Mouse (Mus musculus): ENCODE data around the gene Bicra. TPM values are rescaled to one million over a fixed set of nuclear protein-coding genes. Genes with fewer than 3 reads are reported as not detected.

Gene Bicra
- polyA plus RNA-seq (2014; fragmentation: Illumina TruSeq; extraction: RNeasy Lipid Tissue Mini Kit (QIAGEN cat#74804); ENCODE audit: low read depth, low replicate concordance): 0.76 TPM

GRCm38 (mm10) chr7:16047338-16048146 lies at the start of gene Bicra:
TSS of gene Bicra (minus strand) at chr7:16047921.

DNA sequence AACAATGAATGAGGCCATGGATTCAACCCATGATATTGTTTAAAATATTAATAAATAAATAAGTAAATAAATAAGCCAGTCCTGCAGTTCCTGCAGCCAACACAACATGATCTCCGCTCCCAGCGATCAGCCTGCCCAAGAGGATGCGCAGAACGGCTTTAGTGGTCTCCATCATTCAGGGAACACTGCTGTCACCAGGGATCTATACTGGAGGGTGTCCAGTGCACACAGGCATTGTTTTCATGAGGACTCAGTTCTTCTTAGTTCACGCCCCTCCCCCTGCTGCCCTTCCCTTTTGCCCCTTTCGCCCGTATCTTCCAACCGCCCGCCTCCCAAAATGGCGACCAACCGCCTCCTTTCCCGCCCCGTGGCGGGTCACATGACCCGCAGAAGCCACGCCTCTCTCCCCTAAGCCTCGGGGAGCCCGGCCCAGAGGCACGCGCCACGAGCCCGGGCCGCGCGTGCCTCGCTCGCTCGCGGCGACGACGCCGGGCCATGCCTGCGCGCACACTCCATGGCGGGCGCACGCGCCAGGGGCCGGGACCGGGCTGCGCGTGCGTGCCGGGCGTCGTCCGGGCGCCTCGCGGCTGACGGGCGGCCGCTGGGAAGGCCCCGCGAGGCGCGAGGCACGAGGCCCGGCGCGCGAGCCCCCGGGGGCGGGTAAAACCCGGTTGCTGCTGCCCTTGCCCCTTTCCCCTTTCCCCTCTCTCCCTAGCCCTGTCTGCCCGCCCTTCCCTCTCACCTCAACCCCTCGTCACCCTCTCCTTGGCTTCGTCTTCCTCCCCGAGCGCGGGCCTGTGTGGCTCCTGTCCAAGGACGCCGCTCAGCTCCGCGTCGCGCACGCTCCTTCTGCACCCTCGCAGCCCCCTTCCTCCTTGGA lies 13.7 kb upstream of the Bicra start, which contains the start of gene Zfp541:
Zfp541 (plus strand) TSS at position 596 of the 880 bp plus-strand sequence.

GRCm38 (mm10) chr7:15967312-15967711 lies 80.4 kb downstream of the Bicra start, which contains the start of gene Ehd2:
TSS of gene Ehd2 (minus strand) at chr7:15967567.

GRCm38 (mm10) chr7:15945721-15946536 lies 101.8 kb downstream of the Bicra start, which contains the start of gene Nop53:
TSS of gene Nop53 (minus strand) at chr7:15946074.

GRCm38 (mm10) chr7:15922220-15922773 lies 125.4 kb downstream of the Bicra start, which contains the start of gene Selenow:
TSS of gene Selenow (minus strand) at chr7:15922402.

Other genes starting within 250 kb of the Bicra start
- not detected for gene Obox6, start 208.2 kb downstream of the Bicra start, polyA plus RNA-seq (2014; fragmentation: Illumina TruSeq; extraction: RNeasy Lipid Tissue Mini Kit (QIAGEN cat#74804); ENCODE audit: low read depth, low replicate concordance)
- gene Crx, start 168.0 kb downstream of the Bicra start, polyA plus RNA-seq (2014; fragmentation: Illumina TruSeq; extraction: RNeasy Lipid Tissue Mini Kit (QIAGEN cat#74804); ENCODE audit: low read depth, low replicate concordance): not detected
- not detected for gene Crxos, start 165.3 kb downstream of the Bicra start, polyA plus RNA-seq (2014; fragmentation: Illumina TruSeq; extraction: RNeasy Lipid Tissue Mini Kit (QIAGEN cat#74804); ENCODE audit: low read depth, low replicate concordance)
- gene Selenow, start 125.5 kb downstream of the Bicra start, polyA plus RNA-seq (2014; fragmentation: Illumina TruSeq; extraction: RNeasy Lipid Tissue Mini Kit (QIAGEN cat#74804); ENCODE audit: low read depth, low replicate concordance): 3.3 TPM
- 11.6 TPM for gene Nop53, start 101.8 kb downstream of the Bicra start, polyA plus RNA-seq (2014; fragmentation: Illumina TruSeq; extraction: RNeasy Lipid Tissue Mini Kit (QIAGEN cat#74804); ENCODE audit: low read depth, low replicate concordance)
- 14.9 TPM for gene Ehd2, start 80.4 kb downstream of the Bicra start, polyA plus RNA-seq (2014; fragmentation: Illumina TruSeq; extraction: RNeasy Lipid Tissue Mini Kit (QIAGEN cat#74804); ENCODE audit: low read depth, low replicate concordance)
- not detected for gene Zfp541, start 13.9 kb upstream of the Bicra start, polyA plus RNA-seq (2014; fragmentation: Illumina TruSeq; extraction: RNeasy Lipid Tissue Mini Kit (QIAGEN cat#74804); ENCODE audit: low read depth, low replicate concordance)
- 16.1 TPM for gene Napa, start 50.5 kb upstream of the Bicra start, polyA plus RNA-seq (2014; fragmentation: Illumina TruSeq; extraction: RNeasy Lipid Tissue Mini Kit (QIAGEN cat#74804); ENCODE audit: low read depth, low replicate concordance)
- gene Kptn, start 72.0 kb upstream of the Bicra start, polyA plus RNA-seq (2014; fragmentation: Illumina TruSeq; extraction: RNeasy Lipid Tissue Mini Kit (QIAGEN cat#74804); ENCODE audit: low read depth, low replicate concordance): 9.7 TPM
- gene Slc8a2, start 81.9 kb upstream of the Bicra start, polyA plus RNA-seq (2014; fragmentation: Illumina TruSeq; extraction: RNeasy Lipid Tissue Mini Kit (QIAGEN cat#74804); ENCODE audit: low read depth, low replicate concordance): 0.13 TPM
- 0.85 TPM for gene Meis3, start 127.2 kb upstream of the Bicra start, polyA plus RNA-seq (2014; fragmentation: Illumina TruSeq; extraction: RNeasy Lipid Tissue Mini Kit (QIAGEN cat#74804); ENCODE audit: low read depth, low replicate concordance)
- gene Dhx34, start 174.1 kb upstream of the Bicra start, polyA plus RNA-seq (2014; fragmentation: Illumina TruSeq; extraction: RNeasy Lipid Tissue Mini Kit (QIAGEN cat#74804); ENCODE audit: low read depth, low replicate concordance): 0.35 TPM
- gene C5ar2, start 196.2 kb upstream of the Bicra start, polyA plus RNA-seq (2014; fragmentation: Illumina TruSeq; extraction: RNeasy Lipid Tissue Mini Kit (QIAGEN cat#74804); ENCODE audit: low read depth, low replicate concordance): 0.32 TPM
- 2.3 TPM for gene C5ar1, start 211.6 kb upstream of the Bicra start, polyA plus RNA-seq (2014; fragmentation: Illumina TruSeq; extraction: RNeasy Lipid Tissue Mini Kit (QIAGEN cat#74804); ENCODE audit: low read depth, low replicate concordance)
- gene Inafm1, start 225.7 kb upstream of the Bicra start, polyA plus RNA-seq (2014; fragmentation: Illumina TruSeq; extraction: RNeasy Lipid Tissue Mini Kit (QIAGEN cat#74804); ENCODE audit: low read depth, low replicate concordance): 7.4 TPM
- 44.9 TPM for gene Ccdc9, start 238.9 kb upstream of the Bicra start, polyA plus RNA-seq (2014; fragmentation: Illumina TruSeq; extraction: RNeasy Lipid Tissue Mini Kit (QIAGEN cat#74804); ENCODE audit: low read depth, low replicate concordance)

Measured in sigmoid colon, adult 10 weeks (tissue).